23 mouse cellular contexts compared by ENCODE assay signal in genomic region chr1:149449801-149450493, GRCm38 (mm10).
DNase-seq lines count a peak whose midpoint lies in the region; ATAC-seq and TF ChIP-seq lines count a peak whose summit lies in the region.
"Had no signal": no experiment of that assay in that cellular context is flagged by ENCODE, and none has a peak within 500 bp of the region (broad histone marks: within the 10 kb centered on the region; RNA-seq: fewer than 3 reads in every experiment).

No protein-coding gene starts in this region.

- H3K9ac ChIP-seq in midbrain, postnatal 0 days (replicated peaks; ENCODE audit: low read length, poor library complexity, severe bottlenecking) = no peak overlapping the region
- H3K9ac ChIP-seq: embryonic facial prominence, embryonic 15.5 days; heart, embryonic 12.5 days; intestine, embryonic 15.5 days had no signal

- no peak overlapping the region for H3K4me2 ChIP-seq in midbrain, postnatal 0 days (ENCODE audit: low read depth, low read length, poor library complexity, severe bottlenecking)
- H3K4me2 ChIP-seq: embryonic facial prominence, embryonic 15.5 days; heart, embryonic 12.5 days; intestine, embryonic 15.5 days had no signal

- H3K4me3 ChIP-seq in midbrain, postnatal 0 days (ENCODE audit: low read depth, low read length) = no peak overlapping the region
- no peak overlapping the region for H3K4me3 ChIP-seq in midbrain, embryonic 10.5 days
- H3K4me3 ChIP-seq: embryonic facial prominence, embryonic 15.5 days; gastrocnemius, adult 2 months; heart, embryonic 12.5 days; intestine, embryonic 15.5 days had no signal

- peak; percentile 88 to 90 for DNase-seq in cerebellum, postnatal 14 days
- DNase-seq in cerebellum, adult 8-10 months = no peak
- peak; percentile 5 for DNase-seq in heart, adult 11 months
- DNase-seq in heart, postnatal 36 days = no peak
- DNase-seq in midbrain, postnatal 0 days (ENCODE audit: low spot score) = peak; percentile 76
- DNase-seq in midbrain, embryonic 10.5 days (ENCODE audit: low spot score) = no peak
- DNase-seq: adrenal gland, postnatal 10 days; gastrocnemius, adult 2 months; heart, postnatal 14 days; kidney, adult 9 months; kidney, postnatal 25 days; liver; right cerebral cortex, postnatal 14 days; spleen, adult 18-20 months; thymus, postnatal 36 days had no signal

- no peaks in the 10 kb centered on the region for H3K9me3 ChIP-seq in midbrain, postnatal 0 days (ENCODE audit: low read length)
- H3K9me3 ChIP-seq in midbrain, embryonic 10.5 days (replicated peaks) = no peaks in the 10 kb centered on the region
- H3K9me3 ChIP-seq: embryonic facial prominence, embryonic 15.5 days; heart, embryonic 12.5 days; intestine, embryonic 15.5 days had no signal

- no peak for ATAC-seq in midbrain, postnatal 0 days (ENCODE audit: low FRiP score)
- no peak for ATAC-seq in inflammation-experienced regulatory T-cells, adult 6 months
- ATAC-seq: activated CD4-positive, CD25-positive, alpha-beta regulatory T cell, adult 4 months; intestine, embryonic 15.5 days; lung, postnatal 0 days; midbrain, embryonic 16.5 days had no signal

- no peaks in the 10 kb centered on the region for H3K4me1 ChIP-seq in midbrain, postnatal 0 days (ENCODE audit: insufficient read depth, low read length)
- H3K4me1 ChIP-seq in midbrain, embryonic 10.5 days = no peaks in the 10 kb centered on the region
- H3K4me1 ChIP-seq: embryonic facial prominence, embryonic 15.5 days; heart, embryonic 12.5 days; intestine, embryonic 15.5 days had no signal

- no peak for TF ChIP-seq CTCF in midbrain, postnatal 0 days (IDR thresholded peaks at IDR 0.05)

- H3K27ac ChIP-seq in midbrain, postnatal 0 days (ENCODE audit: low read depth, low read length) = no peak overlapping the region
- no peak overlapping the region for H3K27ac ChIP-seq in midbrain, embryonic 10.5 days (replicated peaks)
- H3K27ac ChIP-seq: embryonic facial prominence, embryonic 15.5 days; gastrocnemius, adult 2 months; intestine, embryonic 15.5 days had no signal

- intact Hi-C loops in heart, postnatal 36 days (cut with DNase I) = no loop called here

- H3K27me3 ChIP-seq in midbrain, postnatal 0 days (ENCODE audit: insufficient read depth, low read length) = no peaks in the 10 kb centered on the region
- H3K27me3 ChIP-seq in midbrain, embryonic 10.5 days (ENCODE audit: low read depth, poor library complexity, severe bottlenecking) = no peaks in the 10 kb centered on the region
- H3K27me3 ChIP-seq: embryonic facial prominence, embryonic 15.5 days; heart, embryonic 12.5 days; intestine, embryonic 15.5 days had no signal

- no peaks in the 10 kb centered on the region for H3K36me3 ChIP-seq in midbrain, postnatal 0 days (ENCODE audit: insufficient read depth, low read length)
- H3K36me3 ChIP-seq in midbrain, embryonic 10.5 days = no peaks in the 10 kb centered on the region
- H3K36me3 ChIP-seq: embryonic facial prominence, embryonic 15.5 days; G1E; heart, embryonic 12.5 days; intestine, embryonic 15.5 days had no signal

- 74% methylated on average over 2 of the region's 2 CpGs for WGBS in midbrain, postnatal 0 days
- 87% methylated on average over 2 of the region's 2 CpGs for WGBS in midbrain, embryonic 10.5 days

Comparison
In these comparisons a context has a peak if more than half of its experiments do, and no peak if none do; other contexts are left out.
1. DNase-seq: peak in cerebellum, postnatal 14 days (2 of 2), heart, adult 11 months (single experiment) and midbrain, postnatal 0 days (single experiment); none in cerebellum, adult 8-10 months (single experiment), heart, postnatal 36 days (0 of 2) and midbrain, embryonic 10.5 days (single experiment).